8 mouse cellular contexts compared by ENCODE assay signal in the genomic region with DNA sequence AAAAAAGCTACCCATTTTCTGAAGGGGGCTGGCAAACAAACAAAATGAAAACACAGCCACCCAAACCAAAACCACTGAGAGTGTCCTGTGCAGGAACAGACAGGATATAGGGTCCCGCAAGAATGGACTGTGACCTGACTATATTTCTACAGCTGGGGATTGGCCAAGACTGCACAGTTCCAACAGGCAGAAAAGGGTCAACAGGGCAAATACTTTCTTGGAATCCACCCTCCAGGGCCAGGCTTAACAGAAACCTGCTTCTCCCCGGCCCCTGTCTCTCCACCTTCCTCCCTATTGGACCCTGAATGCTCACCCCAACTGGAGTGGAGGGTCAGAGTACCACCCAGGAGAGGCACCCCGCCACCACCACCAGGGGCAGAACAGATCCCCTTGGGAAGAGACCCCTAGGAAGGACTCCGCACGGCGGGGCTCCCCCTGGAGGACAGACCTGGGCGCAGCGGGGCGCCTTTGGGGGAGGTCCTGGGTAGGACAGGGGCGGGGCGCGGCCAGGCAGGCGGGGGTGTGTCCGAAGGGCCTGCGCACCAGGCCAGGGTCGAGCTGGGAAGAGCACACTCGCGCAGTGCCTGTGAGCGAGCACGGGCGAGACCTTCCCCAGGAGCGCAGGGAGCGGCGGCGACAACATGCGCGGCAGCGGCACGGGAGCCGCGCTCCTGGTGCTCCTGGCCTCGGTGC. TPM values are rescaled to one million over a fixed set of nuclear protein-coding genes. Genes with fewer than 3 reads are reported as not detected.
DNase-seq lines count a peak whose midpoint lies in the region; ATAC-seq and TF ChIP-seq lines count a peak whose summit lies in the region.

Gene Lama1, plus strand, starts transcription at position 566 of the 693 bp plus-strand sequence.

- no peaks in the 10 kb centered on the region for H3K9me3 ChIP-seq in forebrain, embryonic 12.5 days
- H3K9me3 ChIP-seq in heart, embryonic 15.5 days (replicated peaks), result no peaks in the 10 kb centered on the region
- no peaks in the 10 kb centered on the region for H3K9me3 ChIP-seq in kidney, postnatal 0 days (replicated peaks; ENCODE audit: low read length)
- no peaks in the 10 kb centered on the region for H3K9me3 ChIP-seq in lung, embryonic 16.5 days (ENCODE audit: control insufficient read depth, low read length)

- H3K36me3 ChIP-seq in forebrain, embryonic 12.5 days (replicated peaks), result no peaks in the 10 kb centered on the region
- H3K36me3 ChIP-seq in heart, embryonic 15.5 days, result no peaks in the 10 kb centered on the region
- no peaks in the 10 kb centered on the region for H3K36me3 ChIP-seq in kidney, postnatal 0 days (ENCODE audit: insufficient read depth, low read length)
- no peaks in the 10 kb centered on the region for H3K36me3 ChIP-seq in lung, embryonic 16.5 days (ENCODE audit: control insufficient read depth, insufficient read depth, low read length)

- peak; percentile 96 for TF ChIP-seq CTCF in kidney, postnatal 0 days (IDR thresholded peaks at IDR 0.05; ENCODE audit: low read depth)

- peaks cover 43% of the 10 kb centered on the region for H3K4me1 ChIP-seq in forebrain, embryonic 12.5 days
- peaks cover 16% of the 10 kb centered on the region for H3K4me1 ChIP-seq in heart, embryonic 15.5 days (replicated peaks)
- peaks cover 10% of the 10 kb centered on the region; the same call in 1 of the 2 replicates for H3K4me1 ChIP-seq in kidney, postnatal 0 days (replicated peaks; ENCODE audit: insufficient read depth, low read length)
- H3K4me1 ChIP-seq in lung, embryonic 16.5 days (replicated peaks; ENCODE audit: control insufficient read depth, insufficient read depth, low read length), result peaks cover 14% of the 10 kb centered on the region

- peak within 1 kb of the TSS; percentile 88 for H3K4me2 ChIP-seq in forebrain, embryonic 12.5 days
- H3K4me2 ChIP-seq in heart, embryonic 15.5 days, result peak within 1 kb of the TSS; percentile 98
- H3K4me2 ChIP-seq in kidney, postnatal 0 days (ENCODE audit: low read length), result peak within 1 kb of the TSS; percentile 99
- H3K4me2 ChIP-seq in lung, embryonic 16.5 days (ENCODE audit: low read depth, low read length), result peak within 1 kb of the TSS; percentile 100

- peak; percentile 88 for ATAC-seq in forebrain, embryonic 12.5 days (ENCODE audit: low FRiP score)
- ATAC-seq in heart, embryonic 15.5 days (replicated peaks; ENCODE audit: insufficient number of reproducible peaks, insufficient read depth, low FRiP score, low read depth), result peak; percentile 93
- peak; percentile 97 for ATAC-seq in kidney, postnatal 0 days (replicated peaks; ENCODE audit: low FRiP score, low read depth)
- ATAC-seq in lung, embryonic 16.5 days (ENCODE audit: low read depth), result peak; percentile 96
- ATAC-seq in monocyte, adult 5-6 weeks (replicated peaks; ENCODE audit: insufficient number of reproducible peaks, low FRiP score, low TSS enrichment, poor library complexity, severe bottlenecking), result no peak

- DNase-seq in thymus, postnatal 36 days, result peak; percentile 3 to 9
- no peak for DNase-seq in thymus, adult 18-20 months
- peak; percentile 89 for DNase-seq in kidney, postnatal 0 days (ENCODE audit: low spot score)
- DNase-seq in ovary, postnatal 10 days (ENCODE audit: low spot score), result peak; percentile 69

- WGBS in forebrain, embryonic 12.5 days, result 2% methylated on average over 29 of the region's 32 CpGs
- 3% methylated on average over 30 of the region's 32 CpGs for WGBS in heart, embryonic 15.5 days
- WGBS in kidney, postnatal 0 days, result 3% methylated on average over 28 of the region's 32 CpGs
- 1% methylated on average over 32 of the region's 32 CpGs for whole genome bisulfite sequencing in lung, embryonic 16.5 days

- H3K4me3 ChIP-seq in forebrain, embryonic 12.5 days (replicated peaks), result peak within 1 kb of the TSS; percentile 77
- peak within 1 kb of the TSS; percentile 60 for H3K4me3 ChIP-seq in heart, embryonic 15.5 days
- peak within 1 kb of the TSS; percentile 77 for H3K4me3 ChIP-seq in kidney, postnatal 0 days (replicated peaks; ENCODE audit: low read depth, low read length)
- H3K4me3 ChIP-seq in lung, embryonic 16.5 days (ENCODE audit: low read length), result peak within 1 kb of the TSS; percentile 71

- H3K27me3 ChIP-seq in forebrain, embryonic 12.5 days, result 0 out of 2 replicates have a peak, but pooled peaks cover 2% of the 10 kb centered on the region
- H3K27me3 ChIP-seq in heart, embryonic 15.5 days, result peaks cover 32% of the 10 kb centered on the region
- no peaks in the 10 kb centered on the region for H3K27me3 ChIP-seq in kidney, postnatal 0 days (ENCODE audit: insufficient read depth, low read length)
- no peaks in the 10 kb centered on the region for H3K27me3 ChIP-seq in lung, embryonic 16.5 days (ENCODE audit: control insufficient read depth, insufficient read depth, low read depth, low read length)

- peak within 1 kb of the TSS; percentile 80 for H3K9ac ChIP-seq in forebrain, embryonic 12.5 days
- H3K9ac ChIP-seq in heart, embryonic 15.5 days, result peak within 1 kb of the TSS; percentile 58
- peak within 1 kb of the TSS; percentile 78 for H3K9ac ChIP-seq in kidney, postnatal 0 days (ENCODE audit: low read depth, low read length)
- peak within 1 kb of the TSS; percentile 70 for H3K9ac ChIP-seq in lung, embryonic 16.5 days (ENCODE audit: low read length)

- peak within 1 kb of the TSS; percentile 80 for H3K27ac ChIP-seq in forebrain, embryonic 12.5 days
- H3K27ac ChIP-seq in heart, embryonic 15.5 days, result no peak within 1 kb of the TSS
- H3K27ac ChIP-seq in kidney, postnatal 0 days, result peak within 1 kb of the TSS; percentile 76
- no peak within 1 kb of the TSS for H3K27ac ChIP-seq in lung, embryonic 16.5 days (ENCODE audit: low read length)

RNA-seq across cellular contexts. Expression of gene Lama1, which starts in this region (rescaled TPM):
- polyA plus RNA-seq in forebrain, embryonic 12.5 days (2016; fragmentation: Nextera tagmentation; extraction: Ambion mirVana), result 14.5 and 16.4 TPM in 2 replicates
- polyA plus RNA-seq in heart, embryonic 15.5 days (2015; fragmentation: Nextera tagmentation; extraction: Ambion mirVana), result 0.29 and 0.75 TPM in 2 replicates
- polyA plus RNA-seq in kidney, postnatal 0 days (2015; fragmentation: Nextera tagmentation; extraction: Ambion mirVana), result 20.1 and 24.9 TPM in 2 replicates
- 2.2 and 2.4 TPM in 2 replicates for polyA plus RNA-seq in lung, embryonic 16.5 days (2015; fragmentation: Nextera tagmentation; extraction: Ambion mirVana)
- total RNA-seq in monocyte, adult 5-6 weeks (2017), result not detected in 3 replicates

Comparison
In these comparisons a context has a peak if more than half of its experiments do, and no peak if none do; other contexts are left out.
1. DNase-seq: peak in thymus, postnatal 36 days (2 of 2), kidney, postnatal 0 days (single experiment) and ovary, postnatal 10 days (single experiment); none in thymus, adult 18-20 months (0 of 2).
2. Peak in ATAC-seq, H3K4me3 ChIP-seq, H3K9ac ChIP-seq and H3K4me2 ChIP-seq in heart, embryonic 15.5 days; RNA of the gene not detected or under 1 TPM.
3. H3K27ac ChIP-seq: peak in forebrain, embryonic 12.5 days (single experiment) and kidney, postnatal 0 days (single experiment); none in heart, embryonic 15.5 days (single experiment) and lung, embryonic 16.5 days (single experiment).
4. Peak in every context shown above with its lines, with median percentiles within 50 percentile points of each other: H3K4me2 ChIP-seq, H3K4me3 ChIP-seq and H3K9ac ChIP-seq.